Mouse (Mus musculus) erythroblast, embryonic 14.5 days (primary cell): ENCODE results near the gene Lkaaear1. TPM values are rescaled to one million over a fixed set of nuclear protein-coding genes. Genes with fewer than 3 reads are reported as not detected.

Experiments
- H3K27me3 ChIP-seq: 2 replicates; pipeline ENCODE4 v1.6.1; 2012; ENCODE audit warnings: inconsistent platforms; ENCODE audit not compliant: control insufficient read depth
- H3K36me3 ChIP-seq: 2 replicates; pipeline ENCODE4 v1.6.1; 2012; ENCODE audit warnings: mild to moderate bottlenecking, inconsistent platforms; ENCODE audit not compliant: control insufficient read depth
- H3K4me1 ChIP-seq: 2 replicates; pipeline ENCODE4 v1.6.1; 2012; ENCODE audit warnings: inconsistent platforms; ENCODE audit not compliant: control insufficient read depth
- H3K4me3 ChIP-seq: replicated peaks from 2 replicates; pipeline ENCODE3; 2012; ENCODE audit warnings: moderate library complexity, mild to moderate bottlenecking, inconsistent platforms
- H3K9me3 ChIP-seq: 2 replicates; pipeline ENCODE4 v1.6.1; 2012; ENCODE audit warnings: low read length, inconsistent platforms, mixed read lengths; ENCODE audit not compliant: control insufficient read depth
- GATA1 ChIP-seq: IDR thresholded peaks from 2 replicates; pipeline ENCODE4 v1.6.1; 2012; ENCODE audit warnings: low read length, inconsistent platforms, mixed read lengths
- TAL1 ChIP-seq: IDR thresholded peaks from 3 replicates; pipeline ENCODE4 v1.6.1; 2012; ENCODE audit warnings: low read length, inconsistent platforms, mixed read lengths
- polyA plus RNA-seq: library from polyadenylated mRNA; stranded (reverse); fragments of >175 nt; gene quantifications from 2 replicates; pipeline ENCODE4 v1.2.3, GENCODE M21; 2012

Gene Lkaaear1
- polyA plus RNA-seq = not detected in 2 replicates

DNA sequence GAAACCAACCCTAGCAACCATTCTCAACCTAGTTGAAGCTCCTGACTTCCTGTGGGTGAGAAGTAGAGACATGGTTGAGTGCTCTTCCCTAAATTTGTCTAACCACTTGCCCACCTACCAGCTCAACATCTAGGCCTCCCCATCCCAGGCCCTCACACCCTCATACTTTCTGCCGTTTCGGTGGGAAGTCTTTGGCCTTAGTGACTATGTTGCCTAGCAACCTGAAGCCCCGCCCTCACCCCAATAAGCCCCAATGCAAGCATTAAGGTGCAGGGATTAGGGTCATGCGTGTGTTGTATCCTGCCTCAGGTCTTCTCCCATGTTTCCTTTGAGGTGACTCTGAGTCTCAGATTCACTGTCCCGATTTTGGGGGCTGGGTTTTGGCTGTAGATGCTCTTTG is at the start of gene Lkaaear1:
TSS of gene Lkaaear1 (minus strand) at position 202 of the 400 bp plus-strand sequence.
- Histone ChIP-seq H3K4me3 (no peak within 1 kb of the TSS), H3K27me3 (peaks cover 20% of the 10 kb centered on the region), H3K4me1 (peaks cover 7% of the 10 kb centered on the region), H3K9me3 (no peaks in the 10 kb centered on the region), H3K36me3 (no peaks in the 10 kb centered on the region)
- TF ChIP-seq GATA1 (no peak), TAL1 (no peak)

DNA sequence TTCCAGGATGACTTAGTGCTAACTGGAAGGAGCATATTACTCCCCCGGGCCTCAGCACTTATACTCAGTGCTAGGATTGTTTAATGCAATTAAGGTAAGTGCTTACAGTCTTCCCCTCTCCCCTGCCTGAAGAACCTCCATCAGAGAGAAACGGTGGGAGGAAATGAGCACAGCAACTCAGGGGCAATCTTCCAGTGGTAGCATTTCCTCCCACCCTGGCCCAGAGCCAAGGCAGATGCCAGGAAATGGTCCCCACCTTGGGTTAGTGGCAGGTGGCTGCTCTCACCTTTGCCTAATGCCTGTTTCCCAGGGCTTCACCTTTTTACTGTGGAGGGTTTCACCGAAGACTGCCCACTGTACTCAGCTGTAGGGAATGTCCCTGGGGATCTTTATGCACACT is 31.8 kb upstream of the Lkaaear1 start:
- TF ChIP-seq GATA1 = no peak
- no peak for TF ChIP-seq TAL1

DNA sequence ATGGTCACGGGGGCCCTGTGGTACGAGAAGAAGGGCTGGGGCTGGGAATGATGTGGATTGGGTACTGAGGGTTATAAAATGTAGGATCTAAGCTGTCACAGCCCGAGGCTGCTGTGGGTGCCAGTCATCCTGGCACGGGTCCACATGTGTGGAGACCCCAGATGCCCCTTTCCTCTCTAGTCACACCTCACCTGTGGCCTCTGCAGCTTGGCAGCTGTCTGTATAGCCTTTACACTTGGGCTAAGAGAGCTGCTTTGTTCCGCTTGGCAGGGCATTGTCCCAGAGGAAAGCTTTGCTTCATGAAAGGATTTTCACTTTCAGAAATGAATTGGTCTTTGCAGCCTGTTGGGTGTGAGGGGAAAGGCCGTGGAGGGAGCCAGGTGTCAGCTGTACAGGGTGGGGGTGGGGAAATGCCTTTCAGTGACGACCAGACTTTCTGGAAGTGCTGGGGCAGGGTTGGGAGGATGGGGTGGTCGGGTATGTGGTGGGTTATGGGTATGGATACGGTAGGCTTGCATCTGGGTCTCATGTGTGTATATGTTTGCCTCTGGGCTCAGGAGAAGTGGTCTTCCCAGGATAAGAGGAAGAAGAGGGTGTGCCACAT is 29.5 kb upstream of the Lkaaear1 start:
- H3K27me3 ChIP-seq = no peaks in the 10 kb centered on the region
- TF ChIP-seq GATA1 (no peak), TAL1 (no peak)
- no peak overlapping the region for H3K4me3 ChIP-seq
- H3K36me3 ChIP-seq = no peaks in the 10 kb centered on the region
- H3K9me3 ChIP-seq = no peaks in the 10 kb centered on the region
- H3K4me1 ChIP-seq = no peaks in the 10 kb centered on the region

More for the DNA sequence above, 31.8 kb upstream of the Lkaaear1 start:
- Histone ChIP-seq H3K9me3 (no peaks in the 10 kb centered on the region), H3K4me1 (no peaks in the 10 kb centered on the region), H3K4me3 (no peak overlapping the region), H3K36me3 (no peaks in the 10 kb centered on the region), H3K27me3 (no peaks in the 10 kb centered on the region)

DNA sequence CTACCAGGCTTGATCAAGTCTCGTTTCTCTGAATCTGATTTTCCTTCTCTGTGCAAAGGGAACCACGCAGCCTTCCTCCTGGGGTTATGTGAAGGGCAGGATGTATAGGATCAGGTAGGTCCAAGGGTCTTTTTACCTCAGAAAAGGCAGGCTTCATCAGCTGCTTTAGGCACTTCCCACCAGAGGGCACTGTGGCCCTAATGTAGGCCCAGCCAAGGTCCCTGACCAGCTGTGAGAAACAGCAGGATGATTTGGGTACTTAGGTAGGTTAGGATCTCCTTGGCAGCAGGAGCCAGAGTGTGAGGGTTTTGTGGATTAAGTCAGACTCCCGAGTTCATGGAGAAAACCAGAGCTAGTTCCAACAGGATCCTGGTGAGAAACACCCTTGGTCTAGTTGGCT is 24.0 kb upstream of the Lkaaear1 start:
- Histone ChIP-seq H3K4me1 (no peaks in the 10 kb centered on the region), H3K4me3 (no peak overlapping the region), H3K9me3 (no peaks in the 10 kb centered on the region), H3K27me3 (no peaks in the 10 kb centered on the region), H3K36me3 (no peaks in the 10 kb centered on the region)
- TF ChIP-seq TAL1 (no peak), GATA1 (no peak)

DNA sequence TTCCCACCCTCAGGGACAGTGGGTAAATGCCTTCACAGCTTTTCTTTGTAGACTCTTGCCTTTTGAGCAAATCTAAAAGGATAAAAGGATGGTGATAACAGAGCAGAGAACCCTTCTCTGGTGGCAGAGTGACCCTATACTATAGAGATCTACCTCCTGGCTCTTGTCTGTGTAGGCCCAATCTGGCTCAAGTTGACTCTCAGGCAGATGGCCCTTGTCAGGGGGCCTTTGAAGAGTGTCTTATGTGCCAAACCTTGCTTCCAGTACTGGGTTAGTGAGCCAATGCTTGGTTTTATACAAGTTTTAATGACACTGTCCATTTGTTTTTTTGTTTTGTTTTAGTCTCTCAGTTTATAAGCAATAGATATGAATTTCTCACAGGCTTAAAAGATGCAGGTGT is 23.0 kb upstream of the Lkaaear1 start:
- TF ChIP-seq GATA1 (no peak), TAL1 (no peak)
- Histone ChIP-seq H3K27me3 (no peaks in the 10 kb centered on the region), H3K9me3 (no peaks in the 10 kb centered on the region), H3K4me3 (no peak overlapping the region), H3K36me3 (no peaks in the 10 kb centered on the region), H3K4me1 (no peaks in the 10 kb centered on the region)

DNA sequence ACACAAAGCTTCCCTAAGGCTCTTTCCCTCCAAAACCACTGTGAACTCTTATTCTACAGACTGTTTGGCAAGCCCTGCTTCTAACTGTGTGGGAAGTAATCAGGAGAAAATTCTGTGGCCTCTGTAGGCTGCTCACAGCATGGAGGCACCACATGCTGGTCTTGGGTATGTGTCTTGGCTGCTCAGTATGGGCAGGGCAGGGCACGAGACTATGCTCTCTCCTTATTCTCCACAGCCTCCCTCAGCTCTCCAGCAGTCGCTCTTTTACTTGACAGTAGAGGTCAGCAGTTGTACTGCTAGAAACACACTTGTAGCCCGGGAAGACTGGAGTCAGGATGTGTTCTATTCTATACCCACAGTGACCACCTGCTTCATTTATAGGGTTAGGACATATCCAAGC is 21.8 kb upstream of the Lkaaear1 start:
- H3K27me3 ChIP-seq = no peaks in the 10 kb centered on the region
- H3K9me3 ChIP-seq = no peaks in the 10 kb centered on the region
- no peak overlapping the region for H3K4me3 ChIP-seq
- H3K36me3 ChIP-seq = no peaks in the 10 kb centered on the region
- no peaks in the 10 kb centered on the region; the same call in 1 of the 2 replicates for H3K4me1 ChIP-seq
- TF ChIP-seq TAL1 (no peak), GATA1 (no peak)

DNA sequence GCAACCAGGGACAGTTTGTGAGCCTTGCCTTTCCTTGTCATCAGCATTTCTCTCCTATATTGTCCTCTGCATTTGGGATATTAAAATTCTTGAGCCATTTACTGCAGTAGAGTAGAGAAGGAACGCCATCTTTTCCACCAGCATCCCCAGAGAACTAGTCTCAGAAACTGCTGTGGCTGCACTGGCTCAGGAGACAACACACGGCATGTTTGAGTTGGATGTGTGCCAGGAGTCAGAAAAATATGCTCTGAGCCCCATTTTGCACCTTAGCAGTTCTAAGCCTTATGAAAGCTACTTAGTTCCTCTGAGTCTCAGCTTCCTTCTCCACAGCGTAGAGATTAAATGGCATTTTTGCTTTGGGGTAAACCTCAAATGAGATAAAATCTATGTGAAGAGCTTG is 18.7 kb upstream of the Lkaaear1 start:
- Histone ChIP-seq H3K9me3 (no peaks in the 10 kb centered on the region), H3K4me3 (no peak overlapping the region), H3K4me1 (no peaks in the 10 kb centered on the region; the same call in 1 of the 2 replicates), H3K36me3 (no peaks in the 10 kb centered on the region), H3K27me3 (no peaks in the 10 kb centered on the region)
- no peak for TF ChIP-seq GATA1
- TF ChIP-seq TAL1 = no peak

DNA sequence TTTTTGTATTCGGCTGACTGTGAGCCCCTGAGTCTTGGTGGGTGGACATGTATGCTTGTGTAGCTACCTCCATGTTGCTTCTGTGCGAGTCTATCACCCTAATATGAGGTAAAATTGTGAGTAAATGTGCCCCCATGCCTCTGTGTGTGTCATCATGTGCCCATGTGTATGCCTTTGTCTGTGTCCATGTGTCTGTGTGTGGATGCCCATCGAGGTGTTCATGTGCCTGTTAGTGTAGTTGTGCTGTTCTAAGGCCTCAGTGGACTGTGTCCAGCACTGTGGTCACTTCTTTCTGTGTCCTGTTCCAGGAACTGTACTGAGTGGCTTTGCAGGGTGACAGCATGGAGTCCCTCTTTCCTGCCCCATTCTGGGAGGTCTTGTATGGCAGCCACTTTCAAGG is 17.1 kb upstream of the Lkaaear1 start:
- no peaks in the 10 kb centered on the region for H3K9me3 ChIP-seq
- H3K4me3 ChIP-seq = no peak overlapping the region
- H3K4me1 ChIP-seq = no peaks in the 10 kb centered on the region; the same call in 1 of the 2 replicates
- TF ChIP-seq GATA1 (no peak), TAL1 (no peak)
- H3K36me3 ChIP-seq = no peaks in the 10 kb centered on the region
- no peaks in the 10 kb centered on the region for H3K27me3 ChIP-seq

DNA sequence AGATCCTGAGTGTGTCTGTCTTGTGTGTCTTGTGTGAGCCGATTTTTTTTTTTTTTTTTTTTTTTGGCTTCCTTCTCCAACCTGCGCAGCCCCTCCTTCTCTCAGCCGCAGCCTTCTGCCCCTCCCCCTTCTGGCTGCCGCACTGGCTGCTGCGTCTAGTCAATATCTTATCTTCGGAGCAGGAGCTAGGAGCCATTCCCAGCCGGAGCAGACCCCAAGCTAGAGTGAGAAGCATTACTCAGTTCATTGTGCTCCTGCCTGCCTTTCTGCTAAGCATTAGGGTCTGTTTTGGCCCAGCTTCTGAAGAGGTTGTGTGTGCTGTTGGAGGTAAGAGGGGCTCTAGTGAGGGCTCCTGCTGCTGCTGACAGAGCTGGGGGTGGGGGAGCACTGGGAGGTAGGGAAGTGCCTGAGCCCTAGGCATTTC is 16.7 kb upstream of the Lkaaear1 start, which contains the start of gene Oprl1:
TSS of gene Oprl1 (plus strand) at position 114 of the 424 bp plus-strand sequence.
- no peak within 1 kb of the TSS for H3K4me3 ChIP-seq
- H3K27me3 ChIP-seq = no peaks in the 10 kb centered on the region
- H3K4me1 ChIP-seq = no peaks in the 10 kb centered on the region; the same call in 1 of the 2 replicates
- TF ChIP-seq TAL1 (no peak), GATA1 (no peak)
- no peaks in the 10 kb centered on the region for H3K9me3 ChIP-seq
- no peaks in the 10 kb centered on the region for H3K36me3 ChIP-seq
